19 mouse cellular contexts compared by ENCODE assay signal in the genomic region with DNA sequence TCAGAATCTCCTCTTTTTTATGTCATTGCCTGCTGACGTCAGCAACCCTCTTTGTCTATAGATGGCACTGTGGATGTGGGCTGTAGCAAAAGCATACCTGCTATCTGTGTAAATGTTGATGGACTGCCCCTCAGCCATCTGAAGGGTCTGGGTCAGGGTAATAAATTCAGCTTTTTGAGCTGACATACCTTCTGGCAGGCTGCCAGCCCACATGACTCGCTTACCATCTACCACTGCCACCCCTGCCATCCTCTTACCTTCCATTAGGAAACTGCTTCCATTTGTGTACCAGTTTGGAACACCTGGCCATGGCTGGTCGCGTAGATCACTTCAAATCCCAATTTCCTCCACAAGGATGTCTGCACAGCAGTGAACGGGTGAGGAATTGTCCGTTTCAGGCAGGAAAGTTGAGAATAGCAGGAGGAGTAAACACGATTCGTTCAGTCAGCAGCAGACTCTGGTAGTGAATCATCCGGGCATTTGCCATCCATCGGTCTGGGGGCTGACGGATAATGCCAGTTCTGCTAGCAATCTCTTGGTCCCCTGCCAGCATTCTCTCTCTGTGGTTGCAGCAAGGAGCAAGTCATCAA. TPM values are rescaled to one million over a fixed set of nuclear protein-coding genes. Genes with fewer than 3 reads are reported as not detected.
DNase-seq lines count a peak whose midpoint lies in the region; ATAC-seq lines count a peak whose summit lies in the region.
"Not testable (repeated sequence)": the region's sequence is repeated elsewhere in the genome, so short reads cannot be mapped to it uniquely, and the experiment has no call there.
"Had no signal": no experiment of that assay in that cellular context is flagged by ENCODE, and none has a peak within 500 bp of the region (broad histone marks: within the 10 kb centered on the region; RNA-seq: fewer than 3 reads in every experiment).

No protein-coding gene starts in this region.

- not testable (repeated sequence) for H3K36me3 ChIP-seq in limb, embryonic 11.5 days (ENCODE audit: control insufficient read depth, insufficient read depth, low read length)

- not testable (repeated sequence) for H3K4me2 ChIP-seq in limb, embryonic 11.5 days (ENCODE audit: low read depth, severe bottlenecking)

- DNase-seq in CD4-positive helper T cell, adult 2 months (ENCODE audit: low read depth, low spot score) = peak; percentile 0
- peak; percentile 40 for DNase-seq in adrenal gland, postnatal 14 days
- peak; percentile 20 to 25 for DNase-seq in cerebellum, postnatal 25 days
- peak; percentile 2 for DNase-seq in gastrocnemius, postnatal 25 days
- peak; percentile 10 for DNase-seq in kidney, postnatal 10 days
- DNase-seq in layer of hippocampus, postnatal 25 days (ENCODE audit: extremely low spot score in 1 of 2, low spot score in 1 of 2) = peak; percentile 12 to 16
- DNase-seq in limb, embryonic 11.5 days (ENCODE audit: low spot score) = peak; percentile 15
- peak; percentile 24 to 29 for DNase-seq in right cerebral cortex, postnatal 10 days (ENCODE audit: low spot score in 2 of 2)

- not testable (repeated sequence) for H3K9ac ChIP-seq in limb, embryonic 11.5 days (ENCODE audit: low read length)

- not testable (repeated sequence) for H3K4me1 ChIP-seq in limb, embryonic 11.5 days (ENCODE audit: control insufficient read depth, insufficient read depth, low read length)

- WGBS in limb, embryonic 11.5 days = 86% methylated on average over 11 of the region's 11 CpGs

- not testable (repeated sequence) for H3K27me3 ChIP-seq in limb, embryonic 11.5 days (ENCODE audit: control insufficient read depth, insufficient read depth, low read length)

- not testable (repeated sequence) for H3K4me3 ChIP-seq in limb, embryonic 11.5 days (ENCODE audit: low read depth, low read length)

- ATAC-seq in limb, embryonic 11.5 days (ENCODE audit: insufficient number of reproducible peaks, low FRiP score, low TSS enrichment, low read depth) = not testable (repeated sequence)

- H3K9me3 ChIP-seq in limb, embryonic 11.5 days (ENCODE audit: control insufficient read depth, low read length) = not testable (repeated sequence)

- not testable (repeated sequence) for H3K27ac ChIP-seq in limb, embryonic 11.5 days (replicated peaks; ENCODE audit: low read depth, low read length)

RNA-seq across cellular contexts. Expression of a gene that starts 8.5 kb away (rescaled TPM):
- 0.45 and 0.52 TPM in 2 replicates for total RNA-seq in adrenal gland, postnatal 14 days (2021)
- total RNA-seq in gastrocnemius, postnatal 25 days (2021) = under 1 TPM; 0.38 to 0.54 TPM
- total RNA-seq in layer of hippocampus, postnatal 25 days (2021) = under 1 TPM; 0.89 to 0.92 TPM
- polyA plus RNA-seq in limb, embryonic 11.5 days (2014; fragmentation: Nextera tagmentation; extraction: Ambion mirVana) = 0.10 TPM in 1 of 2 replicates, not detected in the other
- polyA plus RNA-seq: heart, embryonic 12.5 days; liver, embryonic 12.5 days; lung, embryonic 14.5 days; midbrain, embryonic 10.5 days; stomach, embryonic 14.5 days; thymus, adult 2 months had no signal

RNA-seq across cellular contexts. Expression of a gene that starts 9.4 kb away (rescaled TPM):
- 0.45 and 0.52 TPM in 2 replicates for total RNA-seq in adrenal gland, postnatal 14 days (2021)
- under 1 TPM; 0.38 to 0.54 TPM for total RNA-seq in gastrocnemius, postnatal 25 days (2021)
- under 1 TPM; 0.89 to 0.92 TPM for total RNA-seq in layer of hippocampus, postnatal 25 days (2021)
- 0.10 TPM in 1 of 2 replicates, not detected in the other for polyA plus RNA-seq in limb, embryonic 11.5 days (2014; fragmentation: Nextera tagmentation; extraction: Ambion mirVana)
- polyA plus RNA-seq: heart, embryonic 12.5 days; liver, embryonic 12.5 days; lung, embryonic 14.5 days; midbrain, embryonic 10.5 days; stomach, embryonic 14.5 days; thymus, adult 2 months had no signal

RNA-seq across cellular contexts. Expression of a gene that starts 44.4 kb away (rescaled TPM):
- total RNA-seq in adrenal gland, postnatal 14 days (2021) = not detected in 2 replicates
- not detected for total RNA-seq in gastrocnemius, postnatal 25 days (2021)
- not detected for total RNA-seq in layer of hippocampus, postnatal 25 days (2021)
- 0.23 TPM in 1 of 2 replicates, not detected in the other for polyA plus RNA-seq in limb, embryonic 11.5 days (2014; fragmentation: Nextera tagmentation; extraction: Ambion mirVana)
- total RNA-seq: gastrocnemius, postnatal 4 days; heart, postnatal 25 days; left cerebral cortex, postnatal 10 days had no signal
- polyA plus RNA-seq: embryonic facial prominence, embryonic 13.5 days; heart, embryonic 12.5 days; liver, embryonic 12.5 days; lung, embryonic 14.5 days; neural tube, embryonic 15.5 days; stomach, embryonic 14.5 days had no signal

RNA-seq across cellular contexts. Expression of a gene that starts 45.7 kb away (rescaled TPM):
- not detected in 2 replicates for total RNA-seq in adrenal gland, postnatal 14 days (2021)
- not detected for total RNA-seq in gastrocnemius, postnatal 25 days (2021)
- total RNA-seq in layer of hippocampus, postnatal 25 days (2021) = not detected
- polyA plus RNA-seq in limb, embryonic 11.5 days (2014; fragmentation: Nextera tagmentation; extraction: Ambion mirVana) = not detected in 2 replicates
- total RNA-seq: gastrocnemius, postnatal 4 days; heart, postnatal 25 days had no signal
- polyA plus RNA-seq: embryonic facial prominence, embryonic 13.5 days; heart, embryonic 12.5 days; liver, embryonic 12.5 days; lung, embryonic 14.5 days; midbrain, embryonic 10.5 days; neural tube, embryonic 15.5 days; stomach, embryonic 14.5 days; thymus, adult 2 months had no signal
